Mouse (Mus musculus): ENCODE data around the gene Tnfsf11.

DNA sequence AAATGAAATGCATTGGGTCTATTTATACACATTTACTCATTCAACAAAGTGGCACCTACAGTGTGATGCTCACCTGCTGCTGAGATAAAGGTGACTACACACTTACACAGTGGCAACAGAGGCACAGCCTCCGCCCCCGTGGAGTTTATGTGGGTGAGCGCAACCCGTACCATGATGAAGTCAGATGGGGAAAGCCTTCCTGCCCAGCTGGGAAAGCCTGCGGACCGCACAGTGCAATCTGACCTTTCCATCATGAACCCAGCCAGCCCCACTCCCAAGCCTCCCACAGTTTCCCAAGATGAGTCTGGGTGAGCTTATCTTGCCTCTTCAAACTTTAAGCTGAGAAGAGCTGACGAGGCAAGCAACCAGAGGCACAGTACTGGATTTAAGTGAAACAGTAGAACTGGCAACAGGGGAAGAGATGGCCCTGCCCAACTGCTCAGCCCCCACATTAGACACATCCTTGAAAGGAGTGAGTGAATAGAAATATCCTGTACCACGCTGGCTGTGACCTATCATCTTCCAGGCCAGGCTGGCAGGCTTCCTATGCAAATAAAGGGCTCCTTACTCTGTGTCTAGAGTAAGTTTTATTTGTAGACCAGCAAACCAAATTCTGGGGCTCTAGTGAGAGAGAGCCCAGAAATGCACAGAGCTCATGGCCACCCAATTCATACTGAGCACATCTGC, 22.1 kb upstream of the Tnfsf11 start:
- TF ChIP-seq MAFK (IDR thresholded peaks at IDR 0.05; ENCODE audit: insufficient read depth, low read depth, low read length) (no peak), ZNF384 (IDR thresholded peaks at IDR 0.05; ENCODE audit: low read depth, low read length) (no peak)
